Mouse (Mus musculus) neural tube, embryonic 12.5 days (tissue): ENCODE measurements around the gene Nipal3. TPM values are rescaled to one million over a fixed set of nuclear protein-coding genes. Genes with fewer than 3 reads are reported as not detected.
A peak's percentile ranks its signal among the peaks of the same experiment; 100 is the strongest.

Experiments used
- ATAC-seq: fragments of 200-750 bp; cut with Nextera tagmentation; 2 replicates; pipeline ENCODE4 v1.8.0; 2017; ENCODE audit warnings: low read depth, mild to moderate bottlenecking, moderate TSS enrichment, moderate library complexity; ENCODE audit not compliant: low FRiP score
- H3K27ac ChIP-seq: fragments of 300-500 bp; sonication (generic); 2 replicates; pipeline ENCODE4 v1.5.1; 2016
- H3K27me3 ChIP-seq: fragments of 300-500 bp; sonication (generic); replicated peaks from 2 replicates; pipeline ENCODE4 v1.6.1; 2016; ENCODE audit warnings: mild to moderate bottlenecking
- H3K36me3 ChIP-seq: fragments of 300-500 bp; sonication (generic); 2 replicates; pipeline ENCODE4 v1.6.1; 2016; ENCODE audit warnings: mild to moderate bottlenecking
- H3K4me1 ChIP-seq: fragments of 300-500 bp; sonication (generic); 2 replicates; pipeline ENCODE4 v1.6.1; 2016
- H3K4me2 ChIP-seq: fragments of 300-500 bp; sonication (generic); replicated peaks from 2 replicates; pipeline ENCODE4 v1.6.1; 2016; ENCODE audit warnings: mild to moderate bottlenecking
- H3K4me3 ChIP-seq: fragments of 300-500 bp; sonication (generic); 2 replicates; pipeline ENCODE4 v1.5.1; 2016
- H3K9ac ChIP-seq: fragments of 300-500 bp; sonication (generic); 2 replicates; pipeline ENCODE4 v1.6.1; 2016; ENCODE audit warnings: mild to moderate bottlenecking
- H3K9me3 ChIP-seq: fragments of 300-500 bp; sonication (generic); 2 replicates; pipeline ENCODE4 v1.6.1; 2016; ENCODE audit warnings: mild to moderate bottlenecking
- WGBS: fragments of 180-500 bp; shearing (Covaris S2); methylation state at CpG from one replicate; pipeline ENCODE4 v1.1.7; 2016; 5-methylcytosine and 5-hydroxymethylcytosine counted together
- microRNA counts: library from miRNA; unstranded; fragments of <30 nt; microRNA quantifications from one replicate; lab custom pipeline; 2017
- microRNA-seq: library from miRNA; unstranded; fragments of <30 nt; microRNA quantifications from one replicate; pipeline ENCODE4, GENCODE M21; 2017
- polyA plus RNA-seq: library from polyadenylated mRNA; unstranded; fragments of >200 nt; fragmentation: Nextera tagmentation; extraction: Ambion mirVana; gene quantifications from 2 replicates; pipeline ENCODE4 v1.2.1, GENCODE M21; 2016

The Nipal3 gene
- polyA plus RNA-seq, 1 experiment from 2014 or later: 3.8 TPM

DNA sequence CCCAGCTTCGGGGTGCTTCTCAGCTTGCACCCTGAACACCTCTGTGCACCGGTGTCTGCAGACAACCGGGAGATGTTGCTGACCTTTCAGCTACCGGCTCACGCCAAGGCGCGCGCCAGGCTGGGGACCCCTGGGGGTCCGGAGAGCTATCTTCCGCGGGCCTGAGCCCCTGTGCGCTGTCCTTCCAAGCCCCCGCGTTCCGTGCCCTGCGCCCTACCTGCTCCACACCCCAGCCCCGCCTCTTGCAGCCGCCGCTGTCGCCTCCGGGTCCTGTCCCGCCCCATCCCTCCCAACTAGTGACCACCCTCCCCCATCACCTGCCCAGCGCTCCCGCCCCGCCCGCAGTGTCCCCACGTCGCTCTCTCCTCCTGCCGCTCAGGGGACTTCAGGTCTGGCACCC lies 96.8 kb downstream of the Nipal3 start, which contains the start of gene Ncmap:
TSS of gene Ncmap (minus strand) at position 237 of the 400 bp plus-strand sequence.
- ATAC-seq: no peak
- WGBS: 1% methylated on average over 29 of the region's 29 CpGs
- Histone ChIP-seq H3K27ac (no peak within 1 kb of the TSS), H3K9me3 (no peaks in the 10 kb centered on the region), H3K27me3 (peaks cover 45% of the 10 kb centered on the region), H3K36me3 (no peaks in the 10 kb centered on the region), H3K9ac (peak within 1 kb of the TSS; percentile 39), H3K4me1 (peaks cover 9% of the 10 kb centered on the region), H3K4me2 (peak within 1 kb of the TSS; percentile 63), H3K4me3 (peak within 1 kb of the TSS; percentile 30)

DNA sequence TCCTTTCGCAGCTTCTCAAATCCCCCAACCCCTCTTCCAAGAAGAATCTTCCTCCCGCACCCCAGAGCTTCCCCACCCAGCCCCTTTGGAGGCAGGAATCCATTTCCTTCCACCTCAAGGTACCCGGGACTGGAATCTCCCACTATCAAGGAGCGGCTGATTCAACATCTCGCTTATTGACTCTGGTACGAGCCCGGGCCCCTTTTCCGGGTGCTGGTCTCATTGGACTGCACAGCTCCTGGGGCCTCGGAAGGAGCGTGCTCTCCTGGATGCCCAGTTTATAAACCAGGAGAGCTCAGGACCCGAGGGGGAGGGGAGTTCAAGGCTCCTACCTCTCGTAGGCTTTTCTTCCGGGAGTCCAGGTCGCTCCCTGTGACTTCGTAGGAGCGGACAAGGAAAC lies 97.3 kb downstream of the Nipal3 start:
- 3% methylated on average over 16 of the region's 16 CpGs for WGBS
- Histone ChIP-seq H3K27ac (no peak overlapping the region), H3K4me2 (peak overlapping the region; percentile 63), H3K9me3 (no peaks in the 10 kb centered on the region), H3K4me3 (peak overlapping the region; percentile 30), H3K4me1 (peaks cover 9% of the 10 kb centered on the region), H3K27me3 (peaks cover 45% of the 10 kb centered on the region), H3K36me3 (no peaks in the 10 kb centered on the region), H3K9ac (peak overlapping the region; percentile 39; the same call in 1 of the 2 replicates)
- ATAC-seq: no peak

DNA sequence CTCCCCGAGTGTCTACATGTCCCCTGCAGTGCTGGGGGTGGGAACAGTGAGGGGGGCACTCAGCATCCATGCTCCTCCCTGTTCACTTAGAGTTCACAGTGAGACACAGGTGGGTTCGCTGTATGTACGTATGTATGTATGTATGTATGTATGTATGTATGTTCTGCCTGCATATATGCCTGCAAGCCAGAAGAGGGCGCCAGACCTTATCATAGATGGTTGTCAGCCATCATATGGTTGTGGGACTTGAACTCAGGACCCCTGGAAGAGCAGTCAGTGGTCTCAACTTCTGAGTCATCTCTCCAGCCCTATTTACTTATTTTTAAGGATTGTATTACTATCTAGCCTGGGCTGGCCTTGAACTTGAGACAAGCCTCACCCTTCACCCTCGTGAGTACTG lies 98.5 kb downstream of the Nipal3 start:
- no peaks in the 10 kb centered on the region for H3K36me3 ChIP-seq
- no peak for ATAC-seq
- peaks cover 45% of the 10 kb centered on the region for H3K27me3 ChIP-seq

More for the DNA sequence above, 98.5 kb downstream of the Nipal3 start:
- 85% methylated on average over 5 of the region's 5 CpGs for WGBS
- no peaks in the 10 kb centered on the region for H3K9me3 ChIP-seq
- no peak overlapping the region for H3K27ac ChIP-seq
- no peak overlapping the region for H3K4me3 ChIP-seq
- H3K4me2 ChIP-seq: no peak overlapping the region
- H3K4me1 ChIP-seq: peaks cover 9% of the 10 kb centered on the region
- no peak overlapping the region for H3K9ac ChIP-seq

MicroRNAs within 50 kb of the gene (microRNA counts, 519-probe panel; counts per million panel counts)
- 342 counts per million, percentile 67 among the panel's probes with 10 or more counts for microRNA mmu-miR-700 (lab: Ali Mortazavi, UCI)

Small RNAs within 50 kb of the gene (microRNA-seq; reads per million reads assigned to microRNA genes)
- gene Gm25317: not detected
- gene Mir700: 179 reads per million, percentile 59 among the genes with 10 or more reads in this experiment

Other genes with a start within 250 kb of the Nipal3 start
- gene Clic4, start 222.2 kb downstream of the Nipal3 start, polyA plus RNA-seq: 150 and 151 TPM in 2 replicates
- 191 and 241 TPM in 2 replicates for gene Srrm1, start 141.7 kb downstream of the Nipal3 start, polyA plus RNA-seq
- 1.3 and 1.7 TPM in 2 replicates for gene Ncmap, start 96.8 kb downstream of the Nipal3 start, polyA plus RNA-seq
- 21.7 and 22.2 TPM in 2 replicates for gene Rcan3, start 61.2 kb downstream of the Nipal3 start, polyA plus RNA-seq
- 0.41 TPM in 1 of 2 replicates, not detected in the other for gene Stpg1, start 248 bp downstream of the Nipal3 start, polyA plus RNA-seq
- 1.8 and 1.9 TPM in 2 replicates for gene Grhl3, start 78.6 kb upstream of the Nipal3 start, polyA plus RNA-seq
- 0.15 and 0.22 TPM in 2 replicates for gene Ifnlr1, start 191.2 kb upstream of the Nipal3 start, polyA plus RNA-seq
- gene Il22ra1, start 233.1 kb upstream of the Nipal3 start, polyA plus RNA-seq: not detected in 2 replicates